Mouse (Mus musculus): Measurements from ENCODE around the gene Map4k3. TPM values are rescaled to one million over a fixed set of nuclear protein-coding genes. Genes with fewer than 3 reads are reported as not detected.

Gene Map4k3
- polyA plus RNA-seq, 1 experiment from 2014 or later: 34.1 TPM

DNA sequence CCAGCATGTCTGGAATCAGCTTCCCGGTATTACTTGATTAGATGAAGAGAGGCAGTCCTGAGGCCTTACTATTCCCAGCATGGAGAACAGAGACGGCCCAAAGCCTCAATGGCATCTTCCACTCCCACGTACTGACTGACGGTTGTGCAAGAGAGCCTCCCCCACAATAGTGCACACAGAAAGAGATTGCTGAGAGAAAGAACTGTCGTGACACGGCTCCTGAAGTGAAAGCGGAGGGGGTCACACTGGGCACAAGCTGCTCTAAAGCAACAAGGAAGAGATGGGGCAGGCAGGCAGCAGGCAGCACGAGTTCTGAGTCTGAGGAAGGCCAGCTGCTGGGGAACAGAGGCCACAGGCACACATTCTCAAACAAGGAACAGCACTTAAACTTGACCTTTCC, 90.2 kb downstream of the Map4k3 start:
- ATAC-seq (ENCODE audit: low FRiP score): no peak
- H3K36me3 ChIP-seq (replicated peaks): peaks cover 47% of the 10 kb centered on the region
- 72% methylated on average over 8 of the region's 8 CpGs for WGBS

DNA sequence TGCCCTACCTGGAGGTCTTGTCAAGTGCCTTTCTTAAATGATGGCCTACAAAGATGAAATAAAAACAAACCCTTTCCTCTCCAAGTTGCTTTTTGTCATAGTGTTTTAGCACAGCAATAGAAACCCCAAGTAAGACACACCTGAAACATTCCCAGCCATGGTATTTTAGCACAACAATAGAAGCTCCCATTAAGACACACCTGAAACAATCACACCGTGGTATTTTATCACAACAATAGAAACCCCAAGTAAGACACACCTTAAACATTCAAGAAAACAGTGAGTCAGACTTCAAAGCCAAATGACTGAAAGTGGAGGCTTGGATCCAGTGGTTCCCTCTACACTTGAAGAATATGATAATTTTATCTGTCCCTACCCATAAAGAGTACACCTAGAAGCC, 92.5 kb downstream of the Map4k3 start:
- Histone ChIP-seq H3K9ac (no peak overlapping the region), H3K27ac (no peak overlapping the region), H3K36me3 (replicated peaks) (peaks cover 54% of the 10 kb centered on the region), H3K9me3 (no peaks in the 10 kb centered on the region), H3K4me1 (0 out of 2 replicates have a peak, but pooled peaks cover 4% of the 10 kb centered on the region), H3K4me2 (no peak overlapping the region), H3K27me3 (no peaks in the 10 kb centered on the region), H3K4me3 (replicated peaks) (no peak overlapping the region)
- no peak for ATAC-seq (ENCODE audit: low FRiP score)
- WGBS: 90% methylated on average over 1 of the region's 1 CpGs

More for the DNA sequence above, 90.2 kb downstream of the Map4k3 start:
- Histone ChIP-seq H3K9me3 (no peaks in the 10 kb centered on the region), H3K4me3 (replicated peaks) (no peak overlapping the region), H3K4me1 (0 out of 2 replicates have a peak, but pooled peaks cover 4% of the 10 kb centered on the region), H3K9ac (no peak overlapping the region), H3K27ac (no peak overlapping the region), H3K4me2 (no peak overlapping the region), H3K27me3 (no peaks in the 10 kb centered on the region)

DNA sequence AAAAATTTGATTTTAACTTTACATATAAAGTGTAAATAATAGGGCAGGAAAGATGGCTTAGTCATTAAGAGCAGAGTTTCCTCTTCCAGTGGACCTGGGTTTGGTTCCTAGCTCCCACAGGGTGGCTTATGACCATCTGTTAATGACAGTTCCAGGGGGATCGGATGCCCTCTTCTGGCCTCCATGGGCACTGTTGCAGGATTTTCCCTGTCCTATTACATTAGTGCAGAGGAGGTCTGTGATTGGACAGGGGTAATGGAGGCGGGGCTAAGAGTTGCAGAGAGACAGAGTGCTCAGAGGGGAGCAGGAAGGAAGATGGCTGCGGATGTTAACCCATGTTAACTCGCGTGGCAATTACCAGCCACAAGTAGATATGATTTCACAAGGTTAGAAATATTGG, 95.4 kb downstream of the Map4k3 start:
- Histone ChIP-seq H3K27ac (no peak overlapping the region), H3K4me1 (no peaks in the 10 kb centered on the region), H3K4me3 (replicated peaks) (no peak overlapping the region), H3K9me3 (no peaks in the 10 kb centered on the region), H3K4me2 (no peak overlapping the region), H3K27me3 (no peaks in the 10 kb centered on the region), H3K9ac (no peak overlapping the region), H3K36me3 (replicated peaks) (peaks cover 43% of the 10 kb centered on the region)
- ATAC-seq (ENCODE audit: low FRiP score): no peak
- WGBS: 94% methylated on average over 5 of the region's 5 CpGs

DNA sequence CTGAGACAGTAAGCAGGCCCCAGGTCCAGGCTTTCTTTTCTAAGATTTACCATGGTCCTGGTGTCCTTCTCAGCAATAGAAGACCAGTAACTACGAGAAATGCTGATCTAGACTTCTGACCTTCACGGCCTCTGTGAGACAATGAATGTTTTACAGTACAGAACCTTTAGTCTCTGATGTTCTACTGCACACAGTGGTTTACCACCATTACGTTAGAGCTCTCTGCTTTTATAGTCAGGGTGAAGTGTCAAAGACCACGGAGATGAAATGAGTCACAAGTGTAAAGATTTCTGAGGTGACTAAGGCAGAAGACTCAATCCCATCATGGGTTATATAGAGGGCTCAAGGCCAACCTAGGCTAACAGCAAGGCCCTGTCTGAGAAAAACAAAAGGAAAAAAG, 95.9 kb downstream of the Map4k3 start:
- H3K36me3 ChIP-seq (replicated peaks): peaks cover 43% of the 10 kb centered on the region
- no peak for ATAC-seq (ENCODE audit: low FRiP score)

DNA sequence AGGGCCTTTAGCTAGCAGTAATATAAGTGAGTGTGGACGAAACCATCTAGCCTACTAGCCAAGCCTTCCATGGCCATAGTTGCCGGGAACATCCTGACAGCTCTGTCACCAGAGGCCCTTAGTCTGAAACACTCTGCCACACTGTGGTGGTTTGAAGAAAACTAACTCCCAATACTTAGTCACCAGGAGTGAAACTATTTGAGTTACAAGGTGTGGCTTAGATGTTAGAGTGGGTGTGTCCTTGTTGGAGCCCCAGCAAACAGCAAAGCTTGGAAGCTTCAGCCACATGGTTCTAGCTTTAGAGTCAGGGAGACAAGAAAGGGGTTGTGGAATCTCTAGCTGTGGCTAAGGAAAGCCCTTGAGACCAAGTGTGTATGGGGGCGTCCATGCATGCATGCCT, 97.3 kb downstream of the Map4k3 start:
- no peak overlapping the region for H3K9ac ChIP-seq
- H3K4me2 ChIP-seq: no peak overlapping the region
- ATAC-seq (ENCODE audit: low FRiP score): no peak
- no peak overlapping the region for H3K4me3 ChIP-seq (replicated peaks)
- WGBS: 98% methylated on average over 3 of the region's 3 CpGs
- no peaks in the 10 kb centered on the region for H3K9me3 ChIP-seq
- H3K27ac ChIP-seq: no peak overlapping the region
- H3K36me3 ChIP-seq (replicated peaks): peaks cover 42% of the 10 kb centered on the region
- H3K4me1 ChIP-seq: no peaks in the 10 kb centered on the region
- H3K27me3 ChIP-seq: no peaks in the 10 kb centered on the region

More for the DNA sequence above, 95.9 kb downstream of the Map4k3 start:
- no peak overlapping the region for H3K4me3 ChIP-seq (replicated peaks)
- H3K9me3 ChIP-seq: no peaks in the 10 kb centered on the region
- H3K27me3 ChIP-seq: no peaks in the 10 kb centered on the region
- no peaks in the 10 kb centered on the region for H3K4me1 ChIP-seq
- WGBS: 99% methylated on average over 4 of the region's 4 CpGs
- H3K4me2 ChIP-seq: no peak overlapping the region
- no peak overlapping the region for H3K27ac ChIP-seq
- no peak overlapping the region for H3K9ac ChIP-seq

DNA sequence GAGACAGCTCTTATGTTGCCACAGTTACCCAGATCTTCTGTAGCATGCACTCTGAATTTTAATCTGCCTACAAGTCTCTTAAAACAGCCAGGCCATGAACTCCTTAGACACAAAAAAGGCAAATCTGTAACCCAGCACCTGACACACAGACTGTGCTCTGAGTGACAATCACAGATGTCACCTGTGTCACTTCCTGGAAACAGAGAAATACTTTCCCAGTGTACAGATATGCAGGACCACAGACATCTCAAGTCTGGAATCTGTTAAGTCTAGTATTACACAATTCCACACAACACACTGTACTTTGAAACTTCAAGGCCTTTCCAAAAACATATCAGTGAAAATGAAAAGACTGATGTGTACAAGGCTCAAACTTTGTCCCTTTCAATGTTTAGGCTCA, 103.3 kb downstream of the Map4k3 start:
- no peak overlapping the region for H3K9ac ChIP-seq
- H3K4me1 ChIP-seq: no peaks in the 10 kb centered on the region
- H3K9me3 ChIP-seq: no peaks in the 10 kb centered on the region
- 0 out of 2 replicates have a peak, but pooled peaks cover 3% of the 10 kb centered on the region for H3K36me3 ChIP-seq (replicated peaks)
- no peaks in the 10 kb centered on the region for H3K27me3 ChIP-seq
- no peak for ATAC-seq (ENCODE audit: low FRiP score)
- no peak overlapping the region for H3K4me3 ChIP-seq (replicated peaks)
- H3K27ac ChIP-seq: no peak overlapping the region
- no peak overlapping the region for H3K4me2 ChIP-seq

DNA sequence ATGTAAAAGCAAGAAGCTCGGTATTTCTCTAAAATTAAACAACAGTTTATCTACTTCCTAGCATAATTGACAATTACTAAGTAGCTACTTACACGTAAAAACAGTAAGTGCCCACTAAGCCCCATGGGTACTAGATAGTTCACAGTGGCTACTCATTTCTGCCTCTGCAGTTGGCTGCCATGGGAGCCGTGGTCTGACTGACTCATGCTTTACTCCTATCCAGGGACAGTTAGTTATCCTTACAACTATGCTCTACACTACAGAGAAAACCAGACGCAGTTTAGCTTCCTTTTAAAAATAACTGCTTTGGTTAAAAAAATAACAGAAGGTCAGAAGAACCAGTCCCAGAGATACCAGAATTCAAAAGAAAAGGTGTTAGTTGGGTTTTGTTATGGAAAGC, 106.6 kb downstream of the Map4k3 start:
- Histone ChIP-seq H3K9me3 (no peaks in the 10 kb centered on the region), H3K4me2 (no peak overlapping the region), H3K9ac (no peak overlapping the region), H3K4me1 (no peaks in the 10 kb centered on the region), H3K27ac (no peak overlapping the region), H3K36me3 (replicated peaks) (peaks cover 17% of the 10 kb centered on the region), H3K4me3 (replicated peaks) (no peak overlapping the region), H3K27me3 (no peaks in the 10 kb centered on the region)
- ATAC-seq (ENCODE audit: low FRiP score): no peak
- 92% methylated on average over 4 of the region's 4 CpGs for WGBS

DNA sequence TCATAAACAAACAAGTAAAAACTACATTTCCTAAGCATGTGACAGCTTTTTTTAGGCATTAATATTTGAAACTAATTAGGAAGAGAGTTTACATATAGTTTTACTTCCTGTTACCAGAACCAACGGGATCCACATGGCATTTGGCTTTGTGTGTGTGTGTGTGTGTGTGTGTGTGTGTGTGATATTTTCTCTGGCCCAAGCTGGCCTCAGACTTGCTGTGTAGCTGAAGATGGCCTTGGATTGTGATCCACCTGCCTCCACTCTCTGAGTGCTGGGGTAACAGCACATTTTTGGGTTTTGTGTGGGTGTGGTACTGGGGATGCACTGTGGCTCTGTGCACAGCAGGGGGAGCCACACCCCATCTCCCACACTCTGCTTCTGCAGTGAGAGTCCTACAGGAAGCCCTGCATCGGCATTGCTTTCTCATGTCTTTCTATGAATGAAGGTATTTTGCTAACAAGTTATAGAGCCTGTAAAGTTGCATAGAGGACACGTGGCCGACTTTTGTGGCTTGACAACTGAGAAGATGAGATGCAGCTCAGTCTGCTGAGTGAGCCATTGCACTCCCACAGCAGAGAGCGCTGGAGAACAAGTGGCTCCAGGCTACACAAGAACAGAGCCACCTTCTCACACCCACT, 107.4 kb downstream of the Map4k3 start:
- H3K9ac ChIP-seq: no peak overlapping the region
- peak; percentile 67; the same call in 1 of the 2 replicates for ATAC-seq (ENCODE audit: low FRiP score)
- no peaks in the 10 kb centered on the region for H3K9me3 ChIP-seq
- H3K27me3 ChIP-seq: no peaks in the 10 kb centered on the region
- no peaks in the 10 kb centered on the region for H3K4me1 ChIP-seq
- 66% methylated on average over 5 of the region's 5 CpGs for WGBS
- peaks cover 17% of the 10 kb centered on the region for H3K36me3 ChIP-seq (replicated peaks)
- no peak overlapping the region for H3K4me2 ChIP-seq
- no peak overlapping the region for H3K27ac ChIP-seq
- no peak overlapping the region for H3K4me3 ChIP-seq (replicated peaks)

DNA sequence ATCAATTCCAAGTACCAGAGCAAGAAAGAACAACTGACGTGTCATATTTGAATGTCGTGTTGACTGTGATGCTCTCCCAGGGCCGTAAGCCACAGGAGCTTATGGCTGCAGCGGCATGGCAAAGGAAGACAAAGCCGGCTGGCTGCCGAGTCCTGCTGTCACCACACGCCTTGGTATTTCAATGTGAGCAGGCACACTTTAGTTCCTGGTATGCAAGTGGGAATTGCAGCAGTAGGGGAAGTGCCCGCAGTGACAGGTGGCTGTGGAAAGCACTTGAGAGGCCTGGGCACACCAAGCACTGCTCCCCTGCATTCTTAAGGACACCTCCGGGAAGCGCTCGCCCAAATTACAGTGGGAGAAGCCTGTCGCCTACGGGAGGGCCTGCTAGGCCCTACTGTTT, 108.7 kb downstream of the Map4k3 start:
- Histone ChIP-seq H3K4me3 (replicated peaks) (no peak overlapping the region), H3K9ac (no peak overlapping the region), H3K4me2 (no peak overlapping the region), H3K4me1 (no peaks in the 10 kb centered on the region), H3K27me3 (no peaks in the 10 kb centered on the region), H3K36me3 (replicated peaks) (peaks cover 29% of the 10 kb centered on the region), H3K27ac (no peak overlapping the region), H3K9me3 (no peaks in the 10 kb centered on the region)
- ATAC-seq (ENCODE audit: low FRiP score): no peak
- WGBS: 81% methylated on average over 13 of the region's 13 CpGs

DNA sequence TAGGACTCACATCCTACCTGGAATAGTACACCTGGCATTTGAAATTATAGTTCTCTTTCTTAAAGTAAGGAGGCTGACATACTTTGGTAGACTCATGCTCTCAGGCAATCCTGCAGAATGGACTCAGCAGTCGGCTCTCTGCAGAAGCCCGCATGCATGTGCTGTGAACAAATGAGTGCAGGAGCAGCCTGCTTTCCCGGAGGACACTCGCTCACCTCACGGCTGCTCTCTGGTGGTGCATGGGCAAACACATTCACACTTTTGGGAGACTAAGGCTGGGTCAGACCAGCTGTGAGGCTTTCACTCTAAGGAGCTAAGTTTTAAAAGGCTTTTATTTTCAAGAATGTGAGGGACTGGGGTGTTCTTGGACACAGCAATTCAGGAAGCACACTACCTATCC, 109.4 kb downstream of the Map4k3 start:
- Histone ChIP-seq H3K9me3 (no peaks in the 10 kb centered on the region), H3K27me3 (no peaks in the 10 kb centered on the region), H3K4me1 (no peaks in the 10 kb centered on the region), H3K4me2 (no peak overlapping the region), H3K9ac (no peak overlapping the region), H3K36me3 (replicated peaks) (peaks cover 34% of the 10 kb centered on the region), H3K27ac (no peak overlapping the region), H3K4me3 (replicated peaks) (no peak overlapping the region)
- no peak for ATAC-seq (ENCODE audit: low FRiP score)
- WGBS: 85% methylated on average over 5 of the region's 5 CpGs

DNA sequence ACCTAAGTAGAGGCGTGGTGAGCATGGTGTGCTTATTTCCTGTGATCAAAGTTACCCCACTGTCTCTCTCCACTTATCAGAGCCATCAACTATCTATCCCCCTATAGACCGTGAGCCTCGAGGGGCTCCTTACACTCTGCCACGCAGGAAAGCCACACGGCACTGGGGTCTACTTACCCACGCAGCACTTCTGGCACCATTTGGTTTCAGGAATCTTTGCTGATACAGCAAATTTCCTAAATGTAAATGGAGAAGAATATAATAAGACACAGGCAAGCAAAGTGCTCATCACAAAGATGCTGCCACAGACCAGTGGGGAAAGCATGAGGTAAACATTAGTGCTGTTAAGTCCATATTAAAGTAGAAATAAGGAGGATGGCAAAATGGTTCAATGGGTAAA, 124.5 kb downstream of the Map4k3 start:
- Histone ChIP-seq H3K27me3 (no peaks in the 10 kb centered on the region), H3K36me3 (replicated peaks) (peaks cover 79% of the 10 kb centered on the region), H3K4me1 (no peaks in the 10 kb centered on the region), H3K27ac (no peak overlapping the region), H3K9ac (no peak overlapping the region), H3K9me3 (peaks cover 7% of the 10 kb centered on the region; the same call in 1 of the 2 replicates), H3K4me3 (replicated peaks) (no peak overlapping the region), H3K4me2 (no peak overlapping the region)
- 91% methylated on average over 6 of the region's 6 CpGs for WGBS
- ATAC-seq (ENCODE audit: low FRiP score): no peak

DNA sequence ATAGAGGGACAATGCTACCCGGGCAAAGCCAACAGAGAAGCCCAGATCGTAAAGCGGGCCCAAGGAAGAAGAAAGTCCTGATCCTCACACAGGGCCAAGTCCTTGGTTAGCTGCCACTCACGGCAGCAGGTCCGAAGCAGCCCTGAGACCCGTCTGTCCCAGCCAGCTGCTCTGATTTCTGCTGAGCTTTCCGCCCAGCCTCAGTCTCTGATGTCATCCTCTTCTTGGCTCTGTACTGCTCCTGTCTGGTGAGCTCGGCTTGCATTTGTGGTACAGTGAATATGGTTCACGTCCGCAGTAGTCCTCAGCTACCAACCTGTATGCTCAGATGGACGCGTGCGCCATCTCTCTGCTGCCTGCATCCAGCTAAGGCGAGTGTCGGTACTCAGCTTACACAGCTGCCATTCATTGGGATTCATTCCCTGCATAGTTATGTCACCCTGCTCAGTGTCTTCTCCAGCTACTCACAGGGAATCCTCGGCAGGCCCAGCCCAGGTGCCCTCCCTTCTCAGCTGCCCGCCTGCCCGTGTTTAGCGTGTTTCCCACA, 125.1 kb downstream of the Map4k3 start:
- H3K27me3 ChIP-seq: no peaks in the 10 kb centered on the region
- no peak for ATAC-seq (ENCODE audit: low FRiP score)
- WGBS: 94% methylated on average over 19 of the region's 19 CpGs

DNA sequence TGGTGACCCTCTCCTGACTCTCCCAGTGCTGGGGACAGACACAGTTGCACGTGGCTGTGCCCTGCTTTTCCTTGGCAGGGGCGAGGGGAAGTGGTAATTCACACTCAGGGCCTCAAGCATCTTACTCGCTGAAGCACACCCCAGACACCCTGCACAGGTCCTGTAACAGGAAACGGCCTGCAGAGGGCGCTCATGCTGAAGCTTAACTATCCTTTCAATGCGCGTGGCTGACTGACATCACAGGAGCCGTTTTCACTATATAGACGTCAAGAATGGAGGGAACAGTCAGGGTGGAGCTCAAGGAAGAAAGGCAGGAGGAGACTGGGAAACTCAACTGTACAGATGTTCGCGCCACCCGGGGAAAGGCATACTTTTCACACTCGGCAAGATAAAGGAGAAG, 126.9 kb downstream of the Map4k3 start:
- peaks cover 73% of the 10 kb centered on the region for H3K36me3 ChIP-seq (replicated peaks)

More for the DNA sequence above, 125.1 kb downstream of the Map4k3 start:
- Histone ChIP-seq H3K9me3 (0 out of 2 replicates have a peak, but pooled peaks cover 4% of the 10 kb centered on the region), H3K36me3 (replicated peaks) (peaks cover 73% of the 10 kb centered on the region), H3K4me2 (no peak overlapping the region), H3K9ac (no peak overlapping the region), H3K4me3 (replicated peaks) (no peak overlapping the region), H3K4me1 (no peaks in the 10 kb centered on the region), H3K27ac (no peak overlapping the region)

More for the DNA sequence above, 126.9 kb downstream of the Map4k3 start:
- Histone ChIP-seq H3K27me3 (no peaks in the 10 kb centered on the region), H3K4me3 (replicated peaks) (no peak overlapping the region), H3K9ac (no peak overlapping the region), H3K4me2 (no peak overlapping the region), H3K9me3 (0 out of 2 replicates have a peak, but pooled peaks cover 4% of the 10 kb centered on the region), H3K4me1 (no peaks in the 10 kb centered on the region), H3K27ac (no peak overlapping the region)
- WGBS: 60% methylated on average over 13 of the region's 13 CpGs
- ATAC-seq (ENCODE audit: low FRiP score): 0 out of 2 replicates have a peak, but pooled peaks have one; percentile 23
